Mouse (Mus musculus) CH12F3 (cell line): ENCODE results near the gene Astn2.

ENCODE experiments used
- in situ Hi-C: fragments of 300-500 bp; cut with MboI; formaldehyde crosslinking; loops from 2 replicates; pipeline ENCODE4 v1.14.3; 2020; ENCODE audit warnings: low sequenced_read_pairs

Gene Astn2

GRCm38 (mm10) chr4:65475925-65476560 is 928.4 kb downstream of the Astn2 start:
- in situ Hi-C loops = no loop called here

GRCm38 (mm10) chr4:65473141-65473540 is 931.3 kb downstream of the Astn2 start:
- in situ Hi-C loops = no loop called here

GRCm38 (mm10) chr4:65449171-65449570 is 955.2 kb downstream of the Astn2 start:
- in situ Hi-C loops = no loop called here

DNA sequence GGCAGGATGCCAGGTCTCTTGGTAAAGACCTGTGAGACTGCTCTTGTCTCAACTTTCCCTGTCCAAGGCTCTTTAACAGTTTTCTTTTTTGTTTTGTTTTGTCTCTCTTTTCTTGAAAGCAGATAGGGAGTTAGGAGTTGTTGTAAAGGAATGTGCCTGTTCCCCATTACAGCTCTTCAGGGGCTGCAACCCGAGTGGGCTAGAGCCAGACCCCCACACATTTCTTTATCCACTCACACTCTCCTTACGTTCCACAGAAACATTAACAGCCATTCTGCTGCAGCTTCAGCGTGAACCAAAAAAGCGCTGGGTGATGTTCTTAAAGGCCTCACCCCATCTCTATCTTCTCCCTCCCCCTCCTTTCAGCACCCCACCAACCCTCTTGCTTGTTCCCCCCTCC is 962.7 kb downstream of the Astn2 start:
- in situ Hi-C loops = no loop called here

GRCm38 (mm10) chr4:65430804-65431203 is 973.6 kb downstream of the Astn2 start:
- in situ Hi-C loops = no loop called here

GRCm38 (mm10) chr4:65427480-65427879 is 976.9 kb downstream of the Astn2 start:
- in situ Hi-C loops = no loop called here

DNA sequence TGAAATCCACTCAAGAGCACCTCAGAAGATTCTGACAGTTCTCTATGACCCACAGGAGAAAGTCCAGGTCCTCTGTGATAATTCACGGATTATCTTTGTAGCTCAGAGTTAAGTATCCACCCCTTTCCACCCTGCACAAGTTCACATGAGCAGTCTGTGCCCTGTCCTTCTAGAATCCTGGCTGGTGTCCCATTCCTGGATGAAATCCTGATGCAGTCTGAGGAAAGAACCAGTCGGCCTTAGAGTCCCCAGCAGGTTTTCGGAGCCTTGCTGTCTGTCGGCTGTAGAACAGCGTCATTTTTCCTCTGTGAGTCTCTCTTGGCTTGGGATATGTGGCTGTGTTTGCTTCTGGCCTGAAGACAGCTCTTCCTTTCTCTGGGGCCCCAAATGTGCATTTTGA is 978.0 kb downstream of the Astn2 start:
- in situ Hi-C loops = no loop called here

DNA sequence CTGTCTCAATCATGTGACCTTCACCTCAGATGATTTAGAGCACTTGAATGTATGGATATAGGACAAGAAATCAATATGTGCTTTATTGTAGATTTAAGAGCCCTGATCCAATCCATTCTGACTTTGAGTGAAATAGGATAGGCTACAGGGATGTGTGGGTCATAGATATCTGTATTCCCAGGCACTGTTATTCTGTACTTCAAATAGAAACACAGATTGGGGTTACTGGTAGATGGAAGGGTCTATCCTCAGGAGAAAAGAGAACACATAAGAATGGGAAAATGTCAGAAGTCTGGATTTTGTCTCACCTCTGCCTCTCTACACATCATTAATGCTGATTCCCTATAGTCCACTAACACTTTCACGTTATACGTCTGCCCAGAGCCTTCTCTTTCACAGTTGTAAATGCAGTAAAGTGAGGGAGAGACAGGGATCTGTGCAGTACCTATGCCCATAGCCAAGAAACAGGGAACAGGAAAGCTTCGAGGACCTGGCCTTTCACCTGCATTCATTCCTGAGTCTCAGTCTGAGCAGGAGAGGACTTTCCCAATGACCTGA is 981.3 kb downstream of the Astn2 start:
- in situ Hi-C loops = no loop called here

DNA sequence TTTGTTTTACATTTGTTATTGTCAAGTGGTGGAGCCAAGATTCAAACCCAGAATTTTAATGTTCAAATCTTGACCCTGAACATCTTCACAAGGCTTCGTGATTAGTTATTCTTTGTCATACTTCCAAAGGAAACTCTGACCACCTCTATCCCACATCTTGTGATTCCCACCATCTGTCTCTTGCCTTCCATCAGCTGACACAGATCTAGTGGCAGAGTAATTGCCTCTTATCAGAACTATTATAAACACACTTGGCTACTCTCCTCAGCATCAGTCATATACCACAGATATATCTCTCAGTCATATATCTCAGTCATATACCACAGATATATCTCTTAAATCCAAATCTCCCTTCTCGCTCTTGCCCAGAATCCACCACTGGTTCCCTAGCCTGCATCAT is 983.1 kb downstream of the Astn2 start:
- in situ Hi-C loops = no loop called here

DNA sequence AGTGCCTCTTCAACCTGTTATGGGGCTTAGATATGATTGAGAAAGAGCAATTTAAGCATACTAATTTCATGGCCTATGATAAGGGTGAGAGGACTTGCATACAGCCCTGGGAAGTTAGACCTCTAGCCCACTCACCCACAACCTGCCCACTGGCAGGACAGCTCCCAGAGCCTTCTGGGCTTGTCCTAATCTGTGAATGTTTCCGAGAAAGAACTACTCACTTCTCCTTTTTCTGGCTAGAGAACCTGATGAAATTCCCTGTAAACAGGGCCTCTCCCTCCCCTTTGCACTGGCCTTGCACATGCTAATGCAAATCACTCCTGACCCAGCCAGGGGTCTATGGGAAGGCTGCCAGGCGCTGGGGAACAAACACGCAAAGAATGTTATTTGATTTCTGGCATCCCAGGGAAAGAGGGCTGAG is 983.9 kb downstream of the Astn2 start:
- in situ Hi-C loops = no loop called here

DNA sequence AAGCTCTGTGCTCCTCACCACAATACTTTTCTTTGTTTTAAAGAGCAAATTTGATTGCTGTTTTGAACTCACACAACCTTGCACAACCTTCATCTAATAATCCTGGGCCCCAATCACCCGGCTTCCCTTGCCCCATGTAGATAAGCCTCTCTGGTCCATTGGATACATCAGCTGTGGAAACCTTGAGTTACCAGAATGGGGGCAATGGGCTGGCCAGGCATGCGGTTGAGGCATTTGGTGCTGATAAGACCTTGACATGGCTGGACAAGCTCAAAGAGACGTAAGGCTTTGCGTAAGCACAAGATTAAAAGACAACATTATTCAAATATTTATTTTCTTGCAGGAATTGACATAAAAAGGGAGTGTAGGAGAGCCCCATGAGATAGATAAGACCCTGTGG is 988.9 kb downstream of the Astn2 start:
- in situ Hi-C loops = no loop called here

- in situ Hi-C loops = no loop called here
Observed at GRCm38 (mm10) chr4:65402836-65403634, 1001.4 kb downstream of the Astn2 start.

- in situ Hi-C loops = no loop called here
Observed at GRCm38 (mm10) chr4:65402286-65402685, 1002.1 kb downstream of the Astn2 start.

DNA sequence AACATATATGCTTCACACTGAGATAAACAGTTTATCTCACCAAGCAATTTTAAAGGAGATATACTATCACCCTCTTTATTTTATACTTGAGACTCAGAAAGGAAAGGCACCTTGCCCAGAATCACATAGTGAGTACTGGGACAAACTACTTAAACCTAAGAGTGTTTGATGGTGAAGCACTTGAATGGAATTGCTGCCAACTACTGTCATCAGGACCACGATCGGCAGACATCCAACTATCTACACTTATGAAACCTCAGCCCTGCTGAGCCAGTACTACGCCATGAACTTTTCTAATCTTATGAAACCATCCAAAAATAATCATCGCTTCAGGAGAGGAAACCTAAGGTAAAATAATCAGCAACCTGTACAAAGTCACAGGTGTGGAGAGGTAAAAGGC is 1005.0 kb downstream of the Astn2 start:
- in situ Hi-C loops = no loop called here

- in situ Hi-C loops = no loop called here
Observed at GRCm38 (mm10) chr4:65396806-65397205, 1007.6 kb downstream of the Astn2 start.

GRCm38 (mm10) chr4:65391001-65391400 is 1013.4 kb downstream of the Astn2 start:
- in situ Hi-C loops = no loop called here

DNA sequence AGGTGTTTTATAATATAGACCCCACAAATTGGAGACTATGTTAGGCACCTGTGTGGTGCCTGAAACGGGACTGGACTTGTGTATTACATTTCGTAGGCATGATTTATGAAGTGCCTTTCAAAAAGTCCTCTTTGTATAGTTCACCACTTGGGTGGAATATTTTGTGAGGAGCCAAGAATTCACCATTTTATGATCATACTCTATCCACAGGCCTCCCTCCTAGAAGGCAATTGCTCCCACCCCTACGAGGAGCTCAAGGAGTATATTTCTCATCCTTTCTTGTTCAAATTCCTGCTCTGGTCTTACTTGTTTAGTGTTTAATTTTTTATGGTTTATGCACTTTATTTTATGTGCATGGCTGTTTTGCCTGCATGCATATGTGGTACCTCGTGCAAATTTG is 1021.3 kb downstream of the Astn2 start:
- in situ Hi-C loops = no loop called here

DNA sequence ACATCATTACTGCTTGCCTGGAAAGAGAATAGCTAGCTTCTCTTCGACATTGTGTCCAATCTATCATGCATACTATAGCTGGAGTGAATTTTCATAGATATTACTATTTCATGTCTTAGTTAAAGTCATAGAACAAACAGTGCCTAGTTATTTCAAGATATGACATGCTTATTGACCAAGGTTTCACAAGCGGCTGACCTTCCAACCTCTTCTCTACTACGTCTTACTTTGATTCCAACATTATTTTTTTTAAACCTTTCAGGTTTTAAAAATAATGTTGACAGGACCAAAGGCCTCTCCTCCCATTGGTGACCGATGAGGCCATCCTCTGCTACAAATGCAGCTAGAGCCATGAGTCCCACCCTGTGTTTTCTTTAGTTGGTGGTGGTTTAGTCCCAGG is 1025.0 kb downstream of the Astn2 start:
- in situ Hi-C loops = no loop called here

DNA sequence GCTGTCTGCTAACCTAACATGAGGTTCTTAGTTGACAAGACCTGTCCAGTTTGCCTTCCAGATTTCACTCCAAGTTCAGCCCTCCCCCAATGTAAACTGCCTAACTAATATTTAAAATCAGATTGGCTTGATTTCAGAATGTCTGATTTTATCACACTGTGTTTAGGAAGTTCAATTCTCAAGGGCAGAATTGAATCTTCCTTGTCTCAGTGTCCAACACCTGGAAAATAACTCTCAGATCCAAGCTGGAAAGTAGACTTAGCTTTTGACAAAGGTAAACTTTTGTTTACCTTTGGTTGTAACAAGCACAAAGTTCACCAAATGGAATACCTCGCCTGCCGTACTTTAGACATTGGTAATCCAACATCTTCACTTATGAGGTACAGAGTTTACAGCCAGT is 1027.8 kb downstream of the Astn2 start:
- in situ Hi-C loops = no loop called here

- in situ Hi-C loops = no loop called here
Observed at GRCm38 (mm10) chr4:65373841-65374240, 1030.6 kb downstream of the Astn2 start.

GRCm38 (mm10) chr4:65372731-65373130 is 1031.7 kb downstream of the Astn2 start:
- in situ Hi-C loops = no loop called here

- in situ Hi-C loops = no loop called here
Observed at GRCm38 (mm10) chr4:65367135-65367534, 1037.3 kb downstream of the Astn2 start.
